Mouse (Mus musculus): ENCODE data around the gene Syngr1. TPM values are rescaled to one million over a fixed set of nuclear protein-coding genes. Genes with fewer than 3 reads are reported as not detected.
"Not testable (repeated sequence)": the region's sequence is repeated elsewhere in the genome, so short reads cannot be mapped to it uniquely, and the experiment has no call there.

Syngr1 gene
- total RNA-seq, 2 experiments from 2014 or later, result 0.22 to 3.9 TPM

- ATAC-seq (ENCODE audit: poor library complexity, severe bottlenecking), result no peak
Observed at GRCm38 (mm10) chr15:80112499-80112898, 21.4 kb downstream of the Syngr1 start.

DNA sequence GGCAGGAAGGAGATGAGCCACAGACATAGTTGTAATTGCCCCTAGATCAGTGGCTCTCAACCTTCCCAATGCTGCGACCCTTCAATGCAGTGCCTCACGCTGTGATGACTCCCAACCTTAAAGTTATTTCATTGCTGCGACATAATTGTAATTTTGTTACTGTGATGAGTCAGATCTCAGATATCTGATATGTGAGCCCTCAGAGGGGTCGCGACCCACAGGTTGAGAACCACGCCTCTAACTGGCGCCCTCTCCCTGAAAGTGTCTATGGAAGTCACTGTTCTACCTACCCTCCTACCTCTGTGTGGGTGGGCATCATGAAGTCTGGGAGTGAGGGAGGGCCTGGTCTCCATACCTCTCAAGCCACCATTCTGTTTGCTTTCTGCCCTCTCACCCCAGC, 23.3 kb downstream of the Syngr1 start:
- ATAC-seq (ENCODE audit: poor library complexity, severe bottlenecking), result no peak

DNA sequence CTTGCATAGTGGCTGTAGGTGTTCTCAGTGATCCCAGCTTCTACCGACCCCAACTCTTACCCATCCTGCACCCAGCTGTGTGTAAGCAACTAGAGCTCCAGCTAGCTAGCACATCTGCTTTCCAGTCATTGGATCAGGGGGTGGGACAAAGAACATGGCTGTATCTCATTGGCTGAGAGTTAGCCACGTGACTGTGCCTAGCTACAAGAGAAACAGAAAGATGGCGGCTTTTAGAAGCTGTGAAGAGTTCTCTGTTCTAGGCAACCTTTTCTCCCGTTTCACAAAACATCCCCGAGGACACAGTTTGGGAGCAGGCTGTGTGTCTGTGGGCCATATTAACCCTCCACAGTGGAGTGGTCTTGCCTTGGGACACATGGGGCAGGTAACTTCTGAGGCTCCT, 24.1 kb downstream of the Syngr1 start:
- no peak for ATAC-seq (ENCODE audit: poor library complexity, severe bottlenecking)

GRCm38 (mm10) chr15:80115866-80116794, 25.0 kb downstream of the Syngr1 start:
- ATAC-seq (ENCODE audit: poor library complexity, severe bottlenecking), result no peak

- ATAC-seq (ENCODE audit: poor library complexity, severe bottlenecking), result peak; percentile 81
Observed at GRCm38 (mm10) chr15:80117154-80117553, 26.0 kb downstream of the Syngr1 start.

DNA sequence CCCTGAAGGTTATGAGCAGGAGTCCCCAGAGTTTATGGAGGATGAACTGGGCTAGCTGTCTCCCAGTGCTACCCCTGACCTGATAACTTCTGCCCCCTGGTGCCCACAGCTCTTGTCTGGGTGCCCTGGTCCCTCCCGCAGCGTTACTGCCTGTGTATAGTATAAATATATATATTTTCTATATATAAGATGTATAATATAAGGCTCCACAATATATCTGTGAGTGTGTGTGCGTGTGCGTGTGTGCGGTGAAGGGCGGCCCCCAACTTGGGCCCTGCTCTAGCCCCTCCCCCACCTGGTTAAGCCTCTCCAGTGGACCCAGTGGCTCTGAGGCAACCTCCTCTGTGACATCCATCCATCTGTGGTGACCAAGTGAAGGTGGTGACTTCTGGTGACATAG, 27.9 kb downstream of the Syngr1 start:
- ATAC-seq (ENCODE audit: poor library complexity, severe bottlenecking), result no peak

DNA sequence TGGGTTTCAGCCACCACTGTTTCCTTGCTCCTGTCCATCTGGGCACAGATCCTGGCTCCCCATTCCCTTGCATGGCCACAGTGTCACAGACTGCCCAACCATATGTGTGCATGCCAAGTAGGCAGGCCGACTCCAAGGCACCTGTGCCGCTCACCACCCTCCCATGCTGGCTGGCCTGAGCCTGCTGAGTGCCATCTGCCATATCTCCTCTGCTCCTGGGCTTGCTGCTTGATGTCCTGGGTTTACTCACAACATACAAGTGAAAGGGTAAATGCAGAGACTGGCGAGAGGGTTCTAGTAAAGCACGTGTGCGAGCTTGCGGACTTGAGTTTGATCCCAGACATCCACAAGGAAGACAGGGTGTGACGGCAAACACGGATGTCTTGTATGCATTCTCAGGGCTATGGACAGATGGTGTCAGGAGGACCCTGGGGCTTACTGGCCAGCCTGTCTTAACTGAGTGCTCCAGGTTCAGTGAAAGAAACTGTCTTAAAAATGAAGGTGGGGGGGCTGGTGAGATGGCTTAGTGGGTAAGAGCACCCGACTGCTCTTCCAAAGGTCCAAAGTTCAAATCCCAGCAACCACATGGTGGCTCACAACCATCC, 30.7 kb downstream of the Syngr1 start:
- no peak for ATAC-seq (ENCODE audit: poor library complexity, severe bottlenecking)

DNA sequence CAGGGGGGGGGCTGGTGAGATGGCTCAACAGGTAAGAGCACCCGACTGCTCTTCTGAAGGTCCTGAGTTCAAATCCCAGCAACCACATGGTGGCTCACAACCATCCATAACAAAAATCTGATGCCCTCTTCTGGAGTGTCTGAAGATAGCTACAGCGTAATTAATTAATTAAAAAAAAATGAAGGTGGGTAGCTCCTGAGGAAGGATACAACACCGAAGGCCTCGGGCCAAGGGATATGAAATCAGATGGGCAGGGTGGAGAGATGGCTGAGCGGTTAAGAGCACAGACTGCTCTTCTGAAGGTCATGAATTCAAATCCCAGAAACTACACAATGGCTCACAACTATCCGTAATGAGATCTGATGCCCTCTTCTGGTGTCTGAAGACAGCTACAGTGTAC, 31.3 kb downstream of the Syngr1 start:
- not testable (repeated sequence) for ATAC-seq (ENCODE audit: poor library complexity, severe bottlenecking)

- ATAC-seq (ENCODE audit: poor library complexity, severe bottlenecking), result no peak
Observed at GRCm38 (mm10) chr15:80124651-80125050, 33.5 kb downstream of the Syngr1 start.

GRCm38 (mm10) chr15:80127191-80127590, 36.1 kb downstream of the Syngr1 start:
- no peak for ATAC-seq (ENCODE audit: poor library complexity, severe bottlenecking)

DNA sequence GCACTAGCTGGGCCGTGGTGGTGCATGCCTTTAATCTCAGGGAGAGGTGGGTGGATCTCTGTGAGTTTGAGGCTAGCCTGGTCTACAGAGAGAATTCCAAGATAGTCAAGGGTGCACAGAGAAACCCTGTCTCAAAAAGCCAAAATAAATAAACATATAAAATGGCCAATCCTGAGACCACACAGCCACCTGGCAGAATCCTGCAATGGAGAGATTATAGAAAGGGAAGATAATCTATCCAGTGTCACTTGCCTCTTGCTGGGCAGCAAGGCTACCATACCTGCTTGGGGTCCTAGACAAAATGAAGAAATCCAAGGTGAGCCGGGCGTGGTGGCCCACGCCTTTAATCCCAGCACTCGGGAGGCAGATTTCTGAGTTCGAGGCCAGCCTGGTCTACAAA, 38.8 kb downstream of the Syngr1 start:
- ATAC-seq (ENCODE audit: poor library complexity, severe bottlenecking), result no peak

- no peak for ATAC-seq (ENCODE audit: poor library complexity, severe bottlenecking)
Observed at GRCm38 (mm10) chr15:80130689-80131088, 39.6 kb downstream of the Syngr1 start.

DNA sequence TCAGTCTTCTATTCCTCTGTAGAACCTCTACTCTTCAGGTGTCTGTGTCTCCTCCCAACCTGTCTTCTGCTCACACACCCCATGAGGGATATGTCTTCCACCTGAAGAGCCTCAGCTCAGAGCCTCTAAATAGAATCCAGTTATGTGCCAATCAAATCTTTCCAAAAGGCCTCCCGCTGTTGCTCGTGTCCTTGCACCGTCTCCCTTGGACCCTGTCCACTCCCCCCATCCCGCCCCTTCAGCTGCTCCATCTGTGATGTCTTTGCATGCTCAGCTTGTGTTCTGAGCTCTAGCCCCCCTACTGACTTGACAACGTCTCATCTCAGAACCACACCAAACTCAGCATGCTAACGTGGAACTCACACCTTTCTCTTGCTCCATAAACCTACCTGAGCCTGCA, 40.3 kb downstream of the Syngr1 start:
- no peak for ATAC-seq (ENCODE audit: poor library complexity, severe bottlenecking)

DNA sequence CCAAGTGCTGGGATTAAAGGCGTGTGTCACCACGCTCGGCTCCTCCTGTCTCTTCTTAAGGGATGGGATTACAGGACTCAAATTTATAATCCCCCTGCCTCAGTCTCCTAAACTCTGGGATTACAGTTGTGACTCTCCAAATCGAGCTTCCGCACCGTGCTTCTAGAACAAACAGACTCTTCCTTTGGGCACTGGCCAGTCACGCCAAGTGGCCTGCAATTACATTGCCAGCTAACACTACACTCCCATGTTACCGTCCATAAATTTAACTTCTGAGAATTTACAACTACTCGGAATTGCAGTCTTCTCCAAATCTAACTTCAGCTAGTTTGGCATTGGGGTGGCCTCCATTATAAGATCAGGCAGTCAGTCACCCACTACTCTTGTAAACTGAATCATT, 41.3 kb downstream of the Syngr1 start:
- no peak for ATAC-seq (ENCODE audit: poor library complexity, severe bottlenecking)

GRCm38 (mm10) chr15:80132993-80133586, 42.0 kb downstream of the Syngr1 start, which contains the start of gene Tab1:
Gene Tab1 (plus strand): TSS chr15:80133127.
- peak; percentile 95 for ATAC-seq (ENCODE audit: poor library complexity, severe bottlenecking)

- ATAC-seq (ENCODE audit: poor library complexity, severe bottlenecking), result peak; percentile 86
Observed at GRCm38 (mm10) chr15:80133682-80134449, 42.7 kb downstream of the Syngr1 start.

- no peak for ATAC-seq (ENCODE audit: poor library complexity, severe bottlenecking)
Observed at GRCm38 (mm10) chr15:80134450-80134847, 43.3 kb downstream of the Syngr1 start.

DNA sequence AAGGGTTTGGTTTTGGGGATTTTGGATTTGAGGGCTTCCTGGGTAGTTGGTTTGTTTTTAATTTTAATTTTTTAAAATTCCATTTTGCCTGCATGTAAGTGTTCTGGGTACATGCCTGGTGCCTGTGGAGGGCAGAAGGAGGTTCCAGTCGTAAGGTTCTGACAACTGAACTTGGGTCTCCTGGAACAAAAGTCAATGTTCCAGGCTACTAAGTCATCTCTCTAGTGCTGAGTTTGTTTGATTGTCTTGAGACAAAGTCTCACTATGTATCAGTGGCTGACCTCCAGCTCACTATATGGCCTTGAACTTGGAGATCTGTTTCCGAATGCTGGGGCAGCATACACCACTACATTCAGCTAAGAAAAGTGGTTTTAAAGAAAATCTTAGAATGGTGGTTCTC, 44.4 kb downstream of the Syngr1 start:
- ATAC-seq (ENCODE audit: poor library complexity, severe bottlenecking), result no peak

- ATAC-seq (ENCODE audit: poor library complexity, severe bottlenecking), result no peak
Observed at GRCm38 (mm10) chr15:80136645-80137044, 45.5 kb downstream of the Syngr1 start.

GRCm38 (mm10) chr15:80137945-80138791, 47.0 kb downstream of the Syngr1 start:
- no peak for ATAC-seq (ENCODE audit: poor library complexity, severe bottlenecking)

Data from megakaryocyte, adult 5-6 weeks (primary cell).